Mouse (Mus musculus): Measurements from ENCODE around the gene Krt80. TPM values are rescaled to one million over a fixed set of nuclear protein-coding genes. Genes with fewer than 3 reads are reported as not detected.
"Not testable (repeated sequence)": the region's sequence is repeated elsewhere in the genome, so short reads cannot be mapped to it uniquely, and the experiment has no call there.

Krt80 gene
- polyA plus RNA-seq, 1 experiment from 2014 or later = 0.06 TPM

DNA sequence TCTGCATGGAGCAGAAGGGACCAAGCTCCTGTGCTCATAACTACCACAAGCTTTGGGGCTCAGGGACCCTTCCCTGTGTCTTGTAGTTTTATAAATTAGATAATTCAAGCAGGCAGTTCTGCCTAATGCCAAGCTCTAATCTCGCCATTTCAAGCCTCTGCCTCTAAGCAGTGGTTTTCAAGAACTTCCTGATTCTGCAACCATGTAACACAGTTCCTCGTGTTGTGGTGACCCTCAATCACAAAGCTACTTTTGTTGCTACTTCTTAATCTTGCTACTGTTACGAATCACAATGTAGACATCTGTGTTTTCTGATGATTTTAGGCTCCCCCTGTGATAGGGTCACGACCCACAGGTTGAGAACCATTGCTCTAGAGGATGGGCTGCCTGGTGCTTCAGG, 36.3 kb downstream of the Krt80 start:
- no peaks in the 10 kb centered on the region for H3K4me1 ChIP-seq (replicated peaks)
- H3K9me3 ChIP-seq = no peaks in the 10 kb centered on the region
- no peak overlapping the region for H3K4me2 ChIP-seq
- WGBS = 62% methylated on average over 4 of the region's 4 CpGs
- H3K27me3 ChIP-seq = no peaks in the 10 kb centered on the region
- no peak overlapping the region for H3K4me3 ChIP-seq
- no peak overlapping the region for H3K27ac ChIP-seq (replicated peaks)
- no peak for ATAC-seq (ENCODE audit: low FRiP score, low read depth)
- H3K9ac ChIP-seq = no peak overlapping the region
- H3K36me3 ChIP-seq = no peaks in the 10 kb centered on the region

DNA sequence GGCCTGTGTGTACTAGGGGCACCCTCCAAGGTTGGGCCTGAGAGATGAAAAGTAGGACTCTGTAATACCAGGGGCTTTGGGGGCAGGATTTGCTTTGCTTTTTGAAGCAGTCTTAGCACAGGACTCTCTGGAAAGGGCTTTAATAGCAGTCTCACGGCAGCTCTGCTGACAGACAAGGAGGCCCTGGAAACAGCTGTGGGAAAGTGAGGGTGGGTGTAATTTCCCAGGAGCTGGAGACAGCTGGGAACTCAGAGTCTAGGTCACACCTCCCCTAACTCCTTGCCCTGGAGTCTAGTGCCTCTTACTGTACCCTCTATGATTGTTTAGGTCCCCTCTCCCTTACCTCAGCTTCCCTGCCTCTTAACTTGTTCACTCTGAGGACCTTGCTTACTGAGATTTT, 36.8 kb downstream of the Krt80 start:
- H3K36me3 ChIP-seq = no peaks in the 10 kb centered on the region
- ATAC-seq (ENCODE audit: low FRiP score, low read depth) = no peak
- H3K27me3 ChIP-seq = no peaks in the 10 kb centered on the region
- no peak overlapping the region for H3K9ac ChIP-seq
- H3K4me2 ChIP-seq = no peak overlapping the region
- H3K4me3 ChIP-seq = no peak overlapping the region
- no peak overlapping the region for H3K27ac ChIP-seq (replicated peaks)
- WGBS = 52% methylated on average over 1 of the region's 1 CpGs
- no peaks in the 10 kb centered on the region for H3K4me1 ChIP-seq (replicated peaks)
- no peaks in the 10 kb centered on the region for H3K9me3 ChIP-seq

DNA sequence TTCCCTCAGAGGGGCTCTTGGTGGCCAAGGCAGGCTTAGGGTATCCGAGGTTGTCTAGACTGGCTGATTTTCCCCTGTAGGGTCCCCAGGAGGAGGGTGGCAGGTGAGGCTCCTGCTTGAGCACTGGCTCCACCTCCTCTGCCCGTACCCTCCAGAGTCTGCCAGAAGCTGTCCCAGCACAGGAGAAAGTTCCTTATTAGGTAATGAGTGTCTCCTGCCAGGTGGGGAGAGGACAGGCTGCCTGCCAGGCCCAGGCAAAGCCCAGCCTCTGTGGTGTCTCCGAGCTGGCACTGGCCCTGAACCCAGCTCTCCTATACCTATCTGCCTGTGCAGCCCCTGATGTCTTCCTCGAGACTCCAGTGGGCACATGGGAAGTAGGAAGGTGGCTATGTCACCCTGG, 37.6 kb downstream of the Krt80 start:
- Histone ChIP-seq H3K36me3 (no peaks in the 10 kb centered on the region), H3K27ac (replicated peaks) (no peak overlapping the region), H3K4me1 (replicated peaks) (no peaks in the 10 kb centered on the region), H3K4me2 (no peak overlapping the region), H3K4me3 (no peak overlapping the region), H3K9ac (no peak overlapping the region), H3K9me3 (no peaks in the 10 kb centered on the region), H3K27me3 (no peaks in the 10 kb centered on the region)
- no peak for ATAC-seq (ENCODE audit: low FRiP score, low read depth)
- 75% methylated on average over 4 of the region's 4 CpGs for WGBS

DNA sequence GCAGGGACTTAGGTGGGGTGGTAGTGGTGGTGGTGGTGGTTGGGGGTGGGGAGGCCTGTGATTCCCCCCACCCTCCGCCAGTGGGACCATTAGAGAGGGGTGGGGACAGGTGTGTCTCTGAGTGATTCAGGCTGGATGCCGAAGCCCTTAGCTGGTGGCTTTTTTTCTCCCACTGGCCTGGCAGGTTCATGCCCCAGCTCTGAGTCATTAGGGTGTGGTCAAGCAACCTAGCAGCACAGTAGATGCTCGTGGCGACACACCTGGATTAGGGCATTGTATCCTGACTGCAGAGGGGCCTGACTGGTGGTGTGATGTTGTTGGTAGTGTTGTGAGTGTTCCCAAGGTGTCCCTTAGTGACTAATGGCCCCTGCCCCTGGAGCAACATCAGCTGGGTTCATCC, 38.9 kb downstream of the Krt80 start:
- no peaks in the 10 kb centered on the region for H3K9me3 ChIP-seq
- no peaks in the 10 kb centered on the region for H3K4me1 ChIP-seq (replicated peaks)
- H3K4me3 ChIP-seq = no peak overlapping the region
- 81% methylated on average over 4 of the region's 4 CpGs for WGBS
- H3K27ac ChIP-seq (replicated peaks) = no peak overlapping the region
- 0 out of 2 replicates have a peak, but pooled peaks cover 2% of the 10 kb centered on the region for H3K27me3 ChIP-seq
- H3K9ac ChIP-seq = no peak overlapping the region
- no peak for ATAC-seq (ENCODE audit: low FRiP score, low read depth)
- no peaks in the 10 kb centered on the region for H3K36me3 ChIP-seq
- no peak overlapping the region for H3K4me2 ChIP-seq

DNA sequence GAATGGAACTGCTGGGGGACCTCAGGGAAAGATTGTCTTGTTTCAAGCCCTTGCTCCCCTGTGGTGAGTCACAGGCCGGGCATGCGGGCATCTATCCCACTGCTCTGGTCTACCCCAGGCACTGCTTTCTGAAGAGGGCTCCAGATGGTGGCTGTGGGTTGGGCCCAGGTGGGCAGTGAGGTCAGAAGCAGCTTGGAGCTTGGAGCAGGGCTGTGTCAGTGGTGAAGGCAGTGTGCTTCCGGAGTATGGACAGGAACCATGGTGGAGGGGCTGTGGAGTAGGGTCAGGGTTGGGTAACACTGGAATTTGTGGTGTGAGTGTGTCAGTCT, 40.4 kb downstream of the Krt80 start:
- Histone ChIP-seq H3K27me3 (0 out of 2 replicates have a peak, but pooled peaks cover 2% of the 10 kb centered on the region), H3K27ac (replicated peaks) (no peak overlapping the region), H3K4me2 (no peak overlapping the region), H3K9ac (no peak overlapping the region), H3K9me3 (no peaks in the 10 kb centered on the region), H3K4me3 (no peak overlapping the region), H3K4me1 (replicated peaks) (no peaks in the 10 kb centered on the region), H3K36me3 (no peaks in the 10 kb centered on the region)
- no peak for ATAC-seq (ENCODE audit: low FRiP score, low read depth)
- WGBS = 45% methylated on average over 3 of the region's 3 CpGs

DNA sequence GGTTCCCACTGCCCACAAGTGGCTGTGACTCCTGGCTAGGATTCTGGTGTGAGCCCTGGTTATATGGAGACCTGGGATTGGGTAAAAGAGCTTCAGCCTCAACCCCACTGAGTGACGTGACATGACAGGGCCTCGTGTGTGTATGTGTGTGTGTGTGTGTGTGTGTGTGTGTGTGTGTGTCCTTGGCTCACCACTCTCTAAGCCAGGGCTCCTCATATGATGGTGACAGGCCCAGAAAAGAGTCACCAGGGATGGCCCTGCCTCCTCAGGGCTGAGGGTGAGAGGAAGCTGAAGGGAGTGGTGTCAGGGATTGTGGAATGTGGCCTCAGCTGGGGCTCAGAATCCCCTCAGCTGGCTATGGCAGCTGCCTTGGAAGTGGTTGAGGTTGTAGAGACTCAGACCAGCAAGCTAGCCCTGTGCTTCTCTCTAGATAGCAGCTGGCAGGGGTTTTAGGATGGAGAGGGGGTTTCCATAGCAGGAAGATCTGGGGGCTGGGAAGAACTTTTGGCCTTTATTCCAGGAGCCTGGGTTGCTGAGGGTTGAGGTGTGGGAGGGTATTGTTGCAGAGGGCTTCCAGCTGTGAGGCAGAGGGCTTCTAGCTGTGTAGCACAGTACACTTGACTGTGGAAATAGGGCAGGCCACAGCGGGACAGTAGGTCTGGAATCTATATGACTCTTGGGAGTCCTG, 40.9 kb downstream of the Krt80 start:
- Histone ChIP-seq H3K4me3 (no peak overlapping the region), H3K27me3 (0 out of 2 replicates have a peak, but pooled peaks cover 2% of the 10 kb centered on the region), H3K4me2 (no peak overlapping the region), H3K4me1 (replicated peaks) (no peaks in the 10 kb centered on the region), H3K9ac (no peak overlapping the region), H3K9me3 (no peaks in the 10 kb centered on the region), H3K36me3 (no peaks in the 10 kb centered on the region), H3K27ac (replicated peaks) (no peak overlapping the region)
- WGBS = 62% methylated on average over 3 of the region's 3 CpGs
- ATAC-seq (ENCODE audit: low FRiP score, low read depth) = no peak

DNA sequence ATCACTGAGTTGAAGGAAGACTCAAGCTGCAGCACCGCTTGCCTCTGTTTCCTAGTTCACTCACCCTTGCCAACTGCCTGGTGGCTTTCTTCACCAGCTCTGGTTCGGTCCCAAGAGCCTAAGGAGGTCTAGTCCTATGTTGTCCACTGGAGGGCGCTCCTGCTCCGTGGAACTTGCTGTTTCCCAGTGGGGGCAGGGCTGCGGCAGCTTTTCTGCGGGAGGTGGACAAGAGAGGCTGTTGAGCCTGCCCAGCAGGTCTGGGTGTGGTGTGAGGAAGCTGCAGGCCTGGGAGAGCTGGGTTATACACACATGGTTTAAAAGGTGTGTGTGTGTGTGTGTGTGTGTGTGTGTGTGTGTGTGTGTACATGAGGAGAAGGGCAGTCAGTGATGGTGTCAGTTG, 42.7 kb downstream of the Krt80 start:
- 5% methylated on average over 6 of the region's 6 CpGs for WGBS
- H3K9me3 ChIP-seq = no peaks in the 10 kb centered on the region
- 0 out of 2 replicates have a peak, but pooled peaks cover 2% of the 10 kb centered on the region for H3K27me3 ChIP-seq
- peak; percentile 54; the same call in 1 of the 2 replicates for ATAC-seq (ENCODE audit: low FRiP score, low read depth)
- H3K36me3 ChIP-seq = no peaks in the 10 kb centered on the region
- no peak overlapping the region for H3K4me2 ChIP-seq
- no peak overlapping the region for H3K27ac ChIP-seq (replicated peaks)
- no peak overlapping the region for H3K4me3 ChIP-seq
- no peak overlapping the region for H3K9ac ChIP-seq
- no peaks in the 10 kb centered on the region for H3K4me1 ChIP-seq (replicated peaks)

DNA sequence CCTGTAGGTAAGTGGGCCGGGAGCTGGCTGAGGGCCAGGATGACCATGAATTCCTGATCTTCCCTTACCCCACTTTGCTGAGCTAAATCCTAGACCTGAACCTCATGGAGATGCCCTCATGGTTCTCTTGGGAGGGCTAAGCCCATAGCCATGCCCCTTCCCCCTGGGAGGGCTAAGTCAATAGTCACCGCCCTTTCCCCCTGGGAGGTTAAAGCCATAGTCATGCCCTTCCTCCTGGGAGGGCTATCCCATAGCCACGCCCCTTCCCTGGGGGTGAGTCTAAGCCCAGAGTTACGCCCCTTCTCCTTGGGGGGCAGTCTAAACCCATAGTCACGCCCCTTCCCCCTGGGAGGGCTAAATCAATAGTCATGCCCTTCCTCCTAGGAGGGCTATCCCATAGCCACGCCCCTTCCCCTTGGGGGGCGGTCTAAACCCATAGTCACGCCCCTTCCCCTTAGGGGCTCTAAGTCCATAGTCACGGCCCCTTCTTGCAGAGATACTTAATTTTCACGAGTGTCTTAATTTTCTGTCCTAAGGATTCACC, 43.9 kb downstream of the Krt80 start:
- 42% methylated on average over 10 of the region's 10 CpGs for WGBS
- Histone ChIP-seq H3K36me3 (no peaks in the 10 kb centered on the region), H3K4me3 (no peak overlapping the region), H3K27ac (replicated peaks) (no peak overlapping the region), H3K4me2 (no peak overlapping the region), H3K9me3 (no peaks in the 10 kb centered on the region), H3K9ac (no peak overlapping the region), H3K27me3 (0 out of 2 replicates have a peak, but pooled peaks cover 2% of the 10 kb centered on the region), H3K4me1 (replicated peaks) (no peaks in the 10 kb centered on the region)
- ATAC-seq (ENCODE audit: low FRiP score, low read depth) = no peak

DNA sequence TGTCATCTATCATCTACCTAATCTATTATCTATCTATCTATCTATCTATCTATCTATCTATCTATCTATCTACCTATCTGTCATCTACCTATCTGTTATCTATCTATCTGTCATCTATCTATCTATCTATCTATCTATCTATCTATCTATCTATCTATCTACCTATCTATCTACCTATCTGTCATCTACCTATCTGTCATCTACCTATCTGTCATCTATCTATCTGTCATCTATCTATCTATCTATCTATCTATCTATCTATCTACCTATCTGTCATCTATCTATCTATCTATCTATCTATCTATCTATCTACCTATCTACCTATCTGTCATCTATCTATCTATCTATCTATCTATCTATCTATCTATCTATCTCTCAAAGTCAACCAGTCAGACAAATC, 45.6 kb downstream of the Krt80 start:
- not testable (repeated sequence) for H3K9ac ChIP-seq; H3K4me2 ChIP-seq; H3K4me1 ChIP-seq (replicated peaks); H3K27ac ChIP-seq (replicated peaks); H3K9me3 ChIP-seq; ATAC-seq (ENCODE audit: low FRiP score, low read depth); H3K27me3 ChIP-seq; H3K4me3 ChIP-seq; H3K36me3 ChIP-seq

DNA sequence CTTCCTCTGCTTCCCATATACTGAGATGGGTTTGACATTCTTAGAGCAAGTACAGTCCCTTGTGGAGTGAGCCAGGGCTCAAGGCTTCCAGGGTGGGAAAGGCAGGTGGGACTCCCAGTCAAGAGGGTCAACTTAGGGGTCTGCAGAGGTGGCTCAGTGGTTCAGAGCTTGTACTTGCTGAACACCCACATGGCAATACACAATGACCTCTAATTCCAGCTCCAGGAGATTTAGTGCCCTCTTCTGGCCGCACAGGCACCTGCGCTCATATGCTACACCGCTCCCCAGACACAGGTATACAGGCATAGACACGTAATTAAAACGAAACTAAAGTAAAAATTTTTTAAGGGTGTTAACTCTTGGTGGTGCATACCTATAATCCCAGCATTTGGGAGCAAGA, 46.5 kb downstream of the Krt80 start:
- Histone ChIP-seq H3K9ac (no peak overlapping the region), H3K27me3 (0 out of 2 replicates have a peak, but pooled peaks cover 2% of the 10 kb centered on the region)
- WGBS = 97% methylated on average over 5 of the region's 5 CpGs

DNA sequence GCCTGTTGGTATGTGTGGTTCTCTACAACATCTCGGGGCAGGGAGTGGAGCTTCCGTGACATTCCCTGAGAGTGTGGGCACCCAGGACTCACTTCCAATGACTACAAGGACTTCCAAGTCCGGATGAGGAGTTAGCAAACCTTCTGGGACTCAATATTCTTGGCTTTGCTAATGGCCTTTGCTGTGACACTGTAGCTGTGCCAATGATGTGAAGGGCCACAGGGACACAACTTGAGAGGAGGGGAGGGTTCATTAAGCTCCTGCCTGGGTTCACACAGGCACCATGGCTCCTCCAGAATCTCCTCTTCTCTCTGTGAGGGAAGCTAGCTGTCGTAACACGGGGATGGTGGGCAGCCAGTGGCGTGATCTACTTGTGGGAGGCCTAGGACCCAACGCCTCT, 47.3 kb downstream of the Krt80 start:
- Histone ChIP-seq H3K4me1 (replicated peaks) (no peaks in the 10 kb centered on the region), H3K27me3 (0 out of 2 replicates have a peak, but pooled peaks cover 2% of the 10 kb centered on the region), H3K4me3 (no peak overlapping the region), H3K36me3 (no peaks in the 10 kb centered on the region), H3K9me3 (no peaks in the 10 kb centered on the region), H3K4me2 (no peak overlapping the region), H3K27ac (replicated peaks) (no peak overlapping the region), H3K9ac (no peak overlapping the region)
- WGBS = 89% methylated on average over 7 of the region's 7 CpGs
- ATAC-seq (ENCODE audit: low FRiP score, low read depth) = no peak

More for the DNA sequence above, 46.5 kb downstream of the Krt80 start:
- Histone ChIP-seq H3K4me2 (no peak overlapping the region), H3K27ac (replicated peaks) (no peak overlapping the region), H3K36me3 (no peaks in the 10 kb centered on the region), H3K9me3 (no peaks in the 10 kb centered on the region), H3K4me1 (replicated peaks) (no peaks in the 10 kb centered on the region), H3K4me3 (no peak overlapping the region)
- no peak for ATAC-seq (ENCODE audit: low FRiP score, low read depth)

DNA sequence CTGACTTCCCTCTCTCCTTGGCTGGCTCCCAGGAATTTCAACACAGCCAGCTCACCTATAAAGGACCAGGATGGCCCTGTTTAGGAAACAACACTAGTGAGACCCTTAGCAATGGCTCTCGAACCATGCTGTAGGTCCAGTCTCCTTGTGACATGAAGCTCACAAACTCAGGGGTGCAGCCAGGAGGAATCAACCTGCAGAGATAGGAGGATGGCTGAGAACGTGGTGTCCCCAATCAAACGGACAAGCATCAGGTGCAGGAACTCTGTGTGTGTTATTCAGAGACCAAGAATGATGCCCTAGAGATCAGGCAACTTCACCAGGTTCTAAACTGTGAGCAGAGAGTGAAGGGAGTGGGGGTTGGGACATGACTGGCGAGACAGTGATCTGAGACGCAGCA, 47.9 kb downstream of the Krt80 start:
- Histone ChIP-seq H3K4me1 (replicated peaks) (no peaks in the 10 kb centered on the region), H3K4me2 (no peak overlapping the region), H3K9ac (no peak overlapping the region), H3K27me3 (0 out of 2 replicates have a peak, but pooled peaks cover 2% of the 10 kb centered on the region), H3K27ac (replicated peaks) (no peak overlapping the region), H3K4me3 (no peak overlapping the region), H3K9me3 (no peaks in the 10 kb centered on the region), H3K36me3 (no peaks in the 10 kb centered on the region)
- ATAC-seq (ENCODE audit: low FRiP score, low read depth) = no peak
- WGBS = 83% methylated on average over 5 of the region's 5 CpGs

DNA sequence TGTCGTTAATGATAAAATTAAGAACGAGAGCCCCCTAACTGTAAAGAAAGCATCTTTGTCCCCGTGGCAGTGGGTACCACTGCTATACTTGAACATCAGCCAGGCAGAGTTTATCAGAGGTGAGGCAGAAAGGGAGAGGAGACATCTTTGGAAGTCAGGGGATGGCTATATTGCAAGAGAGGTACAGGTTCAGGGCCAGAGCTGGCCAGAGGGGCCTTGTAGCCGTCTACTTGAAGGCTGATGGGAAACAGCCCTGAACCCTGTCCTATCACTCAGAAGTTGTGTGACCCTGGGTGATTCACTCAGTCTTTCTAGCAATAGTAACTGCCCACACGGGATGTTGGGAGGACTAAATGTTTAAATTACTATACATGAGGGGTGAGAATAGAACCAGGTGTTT, 48.8 kb downstream of the Krt80 start:
- no peak for ATAC-seq (ENCODE audit: low FRiP score, low read depth)
- 79% methylated on average over 5 of the region's 5 CpGs for WGBS
- H3K4me2 ChIP-seq = no peak overlapping the region
- no peaks in the 10 kb centered on the region for H3K9me3 ChIP-seq
- H3K4me3 ChIP-seq = no peak overlapping the region
- H3K4me1 ChIP-seq (replicated peaks) = no peaks in the 10 kb centered on the region
- H3K27ac ChIP-seq (replicated peaks) = no peak overlapping the region
- no peak overlapping the region for H3K9ac ChIP-seq
- H3K36me3 ChIP-seq = no peaks in the 10 kb centered on the region
- H3K27me3 ChIP-seq = no peaks in the 10 kb centered on the region

Data from hindbrain, embryonic 15.5 days (tissue).